Mouse (Mus musculus): ENCODE measurements at regions not wholly inside any gene's neighbourhood (a gene's known extent, or its start where the extent isn't known, plus 50 kb on each side); places are given as distances from the start of the nearest gene placed in this dataset.

- intact Hi-C loops (cut with DNase I), result no loop called here
- no peak for DNase-seq
These were observed 65.2 kb upstream of the Cabcoco1 start for GRCm38 (mm10) chr10:68606848-68607247.

- intact Hi-C loops (cut with DNase I), result loop anchor here (10.0 kb wide), 1 partner anchor 293 kb away; no protein-coding TSS in a partner anchor
- DNase-seq, result peak; percentile 3 to 22
These were observed 70.2 kb upstream of the Cabcoco1 start for GRCm38 (mm10) chr10:68611906-68612305.

DNA sequence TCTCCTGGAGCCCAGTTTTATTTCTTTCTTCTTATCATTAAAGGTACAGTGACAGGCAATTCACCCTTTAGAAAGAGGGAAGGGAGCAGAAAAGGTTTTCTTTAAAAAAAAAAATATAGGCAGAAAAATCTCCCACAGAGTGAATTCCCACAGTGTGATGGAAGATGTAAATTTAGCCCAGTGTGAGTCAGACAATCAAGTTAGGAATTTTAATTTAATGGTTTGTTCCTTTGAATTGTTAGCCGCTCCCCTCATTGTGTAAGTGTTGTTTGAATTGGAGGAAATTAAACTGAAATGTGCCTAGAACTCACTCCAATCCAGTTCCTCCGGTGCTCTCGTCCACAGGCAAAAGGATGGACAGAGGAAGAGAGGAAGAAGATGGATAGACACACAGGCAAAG, 71.0 kb upstream of the Cabcoco1 start:
- intact Hi-C loops (cut with DNase I), result loop anchor here (10.0 kb wide), 1 partner anchor 292 kb away; no protein-coding TSS in a partner anchor

GRCm38 (mm10) chr10:68623786-68624185, 82.1 kb upstream of the Cabcoco1 start:
- no peak for DNase-seq
- intact Hi-C loops (cut with DNase I), result no loop called here

More for the DNA sequence above, 71.0 kb upstream of the Cabcoco1 start:
- DNase-seq, result no peak

DNA sequence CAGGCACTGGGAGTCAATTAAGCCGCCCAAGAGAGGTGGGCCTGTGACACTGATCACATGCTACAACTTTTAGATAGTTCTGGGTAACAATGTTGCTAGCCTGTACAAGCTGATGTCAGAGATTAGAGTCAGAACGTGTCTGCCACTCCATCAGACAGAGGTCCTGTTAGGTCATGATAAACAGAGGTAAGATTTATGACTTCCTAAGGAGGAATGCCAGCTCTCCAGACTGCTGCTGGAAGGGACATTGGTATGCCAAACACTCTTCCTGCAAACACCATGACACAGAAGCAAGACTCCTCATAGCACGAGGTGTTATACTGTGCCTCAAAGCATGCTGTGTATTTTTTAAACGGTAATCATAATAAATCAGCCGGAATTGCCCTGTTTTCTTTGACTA, 83.6 kb upstream of the Cabcoco1 start:
- DNase-seq, result no peak
- intact Hi-C loops (cut with DNase I), result no loop called here

GRCm38 (mm10) chr10:68625752-68626151, 84.1 kb upstream of the Cabcoco1 start:
- DNase-seq, result no peak
- intact Hi-C loops (cut with DNase I), result no loop called here

- DNase-seq, result no peak
- intact Hi-C loops (cut with DNase I), result no loop called here
These were observed 87.8 kb upstream of the Cabcoco1 start for GRCm38 (mm10) chr10:68629486-68629885.

DNA sequence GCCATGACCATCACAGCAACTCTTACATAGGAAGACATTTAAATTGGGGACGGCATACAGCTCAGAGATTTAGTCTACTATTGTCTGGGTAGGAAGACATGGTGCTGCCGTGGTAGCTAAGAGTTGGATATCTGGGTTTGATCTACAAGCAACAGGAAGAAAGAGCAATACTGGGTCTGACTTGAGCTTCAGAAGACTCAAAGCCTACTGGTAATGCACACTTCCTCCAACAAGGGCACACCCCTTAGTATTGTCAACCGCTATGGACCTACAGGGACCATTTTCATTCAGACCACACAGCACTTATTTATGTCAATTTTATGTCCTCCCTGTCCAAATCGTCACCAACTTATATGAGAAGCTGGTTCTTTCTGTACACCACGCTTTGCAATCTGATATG, 90.3 kb upstream of the Tmem26 start:
- intact Hi-C loops (cut with DNase I), result no loop called here
- no peak for DNase-seq

DNA sequence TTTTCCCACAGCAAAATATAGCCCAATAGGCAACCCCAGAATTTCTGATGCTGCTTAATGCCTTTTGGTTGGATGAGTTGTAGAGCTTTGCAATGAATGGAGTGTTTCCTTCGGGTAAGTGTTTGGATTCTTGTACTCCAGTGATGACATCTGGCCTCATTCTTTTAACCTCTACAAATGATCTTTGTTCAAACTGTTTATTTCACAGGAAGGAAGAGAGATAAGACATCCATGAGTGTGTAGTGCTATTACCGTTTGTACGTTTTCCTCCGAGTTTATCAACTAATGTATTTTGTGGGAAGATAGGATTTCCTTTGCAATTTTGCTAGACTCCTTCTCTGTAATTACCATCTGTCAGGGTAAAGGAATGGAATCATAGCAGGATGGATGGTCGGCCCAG, 70.7 kb upstream of the Tmem26 start:
- intact Hi-C loops (cut with DNase I), result no loop called here
- DNase-seq, result no peak

- DNase-seq, result no peak
- intact Hi-C loops (cut with DNase I), result no loop called here
These were observed 68.0 kb upstream of the Tmem26 start for GRCm38 (mm10) chr10:68655491-68655890.

GRCm38 (mm10) chr10:68666094-68666493, 57.4 kb upstream of the Tmem26 start:
- no peak for DNase-seq
- intact Hi-C loops (cut with DNase I), result no loop called here

GRCm38 (mm10) chr10:68669330-68669729, 54.1 kb upstream of the Tmem26 start:
- no peak for DNase-seq
- intact Hi-C loops (cut with DNase I), result no loop called here

DNA sequence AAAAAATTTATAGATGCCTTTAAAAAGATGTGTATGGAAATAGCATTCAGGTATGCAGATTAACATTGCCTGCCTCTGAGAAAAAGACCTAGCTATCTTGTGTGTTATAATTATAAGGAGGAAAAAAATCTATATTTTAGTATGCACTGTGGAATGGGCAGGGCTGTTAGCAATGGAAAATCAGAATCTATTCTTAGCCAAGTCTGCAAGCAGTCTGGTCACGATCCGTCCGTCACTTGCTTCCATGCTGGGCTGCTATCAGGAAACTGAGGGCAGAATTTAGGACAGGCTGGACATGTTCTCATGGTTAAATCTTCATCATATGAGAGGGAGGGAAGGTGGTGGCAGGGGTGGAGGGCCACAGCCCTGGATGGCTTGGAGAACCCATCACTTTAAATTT, 53.5 kb upstream of the Tmem26 start:
- DNase-seq, result no peak
- intact Hi-C loops (cut with DNase I), result no loop called here

GRCm38 (mm10) chr10:68672291-68672690, 51.2 kb upstream of the Tmem26 start:
- intact Hi-C loops (cut with DNase I), result no loop called here

DNA sequence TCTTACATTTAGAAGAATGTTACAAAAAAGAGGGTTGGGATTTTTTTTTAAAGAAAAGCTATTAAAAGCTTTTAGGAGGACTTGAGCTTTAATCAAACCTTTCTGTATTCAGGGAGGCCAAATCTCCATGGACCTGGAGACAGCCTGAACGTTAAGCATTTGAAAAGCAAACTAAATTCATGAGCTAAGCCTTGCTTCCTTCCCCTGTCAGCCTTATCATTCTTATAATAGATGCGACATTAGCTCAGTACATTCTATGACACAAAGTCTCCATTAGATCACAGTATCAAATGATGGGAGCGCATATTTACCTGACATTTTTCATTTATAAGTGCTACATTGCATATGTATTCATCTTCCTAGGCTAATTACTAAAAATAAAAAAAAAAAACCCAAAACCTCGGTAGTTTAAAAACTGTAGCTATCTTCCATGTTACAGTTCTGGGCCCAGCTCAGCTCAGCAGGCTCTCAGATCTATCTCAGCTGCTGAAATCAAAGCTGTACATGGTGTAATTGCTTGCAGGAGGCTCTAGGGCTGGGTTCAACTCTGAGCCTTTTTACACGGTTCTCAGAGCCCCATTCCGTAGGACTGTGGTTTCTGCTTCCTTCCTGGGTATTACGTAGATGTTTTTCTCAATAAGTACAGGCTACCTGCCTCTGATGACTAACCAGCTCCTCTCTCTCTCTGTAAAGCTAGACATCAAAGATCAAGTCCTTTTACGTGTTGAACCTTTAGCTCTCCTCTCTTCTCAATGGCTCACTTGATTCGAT, 50.2 kb upstream of the Tmem26 start:
- DNase-seq, result no peak
- intact Hi-C loops (cut with DNase I), result no loop called here

More at GRCm38 (mm10) chr10:68672291-68672690, 51.2 kb upstream of the Tmem26 start:
- no peak for DNase-seq
